Mouse (Mus musculus): ENCODE data around the gene Dmrt3.

- TF ChIP-seq POLR2A (IDR thresholded peaks at IDR 0.05; ENCODE audit: control insufficient read depth, extremely low read depth, insufficient read depth, low read length, poor library complexity) (no peak), CTCF (IDR thresholded peaks at IDR 0.05; ENCODE audit: borderline replicate concordance, control insufficient read depth, extremely low read depth, insufficient read depth, low read length, poor library complexity) (no peak)
Measured at GRCm38 (mm10) chr19:25564430-25564829, 45.7 kb upstream of the Dmrt3 start.

Data from thymus, adult 2 months (tissue).